Mouse (Mus musculus): ENCODE measurements around the gene Tbc1d23.

The Tbc1d23 gene

DNA sequence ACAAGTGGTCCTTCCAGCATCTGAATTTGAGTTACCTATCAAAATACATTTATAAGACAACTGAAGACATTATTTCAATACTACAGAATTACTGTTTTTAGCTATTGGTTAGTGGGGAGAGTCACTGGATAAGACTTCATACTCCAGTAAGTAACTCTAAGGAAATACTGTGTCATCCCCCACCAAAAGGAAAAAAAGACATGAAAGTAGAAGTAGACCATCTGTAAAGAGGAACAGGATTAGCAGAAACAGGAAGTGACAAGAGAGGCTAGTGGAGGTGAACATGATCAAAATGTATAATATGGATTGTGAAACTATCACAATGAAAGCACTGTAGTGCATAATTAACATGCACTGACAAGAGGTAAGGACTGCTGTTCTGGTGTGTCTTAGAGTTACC lies 15.3 kb downstream of the Tbc1d23 start:
- no peak for DNase-seq (ENCODE audit: low read depth, low spot score)

DNA sequence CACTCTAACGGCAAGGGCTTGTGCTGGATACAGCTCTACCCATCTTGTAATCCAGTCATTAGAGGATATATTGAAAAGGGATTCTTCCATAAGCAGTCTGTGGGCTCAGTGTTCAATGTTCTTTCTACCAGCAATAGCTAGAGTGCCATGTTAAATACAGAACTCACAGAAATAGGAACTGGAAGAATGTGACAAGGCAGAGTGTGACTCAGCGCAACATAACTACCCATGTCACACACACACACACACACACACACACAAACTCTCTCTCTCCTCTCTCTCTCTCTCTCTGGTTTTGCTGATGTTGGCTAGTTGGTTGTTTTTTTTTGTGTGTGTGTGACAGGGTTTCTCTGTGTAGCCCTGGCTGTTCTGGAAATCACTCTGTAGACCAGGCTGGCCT lies 20.3 kb downstream of the Tbc1d23 start:
- DNase-seq (ENCODE audit: low read depth, low spot score): no peak

DNA sequence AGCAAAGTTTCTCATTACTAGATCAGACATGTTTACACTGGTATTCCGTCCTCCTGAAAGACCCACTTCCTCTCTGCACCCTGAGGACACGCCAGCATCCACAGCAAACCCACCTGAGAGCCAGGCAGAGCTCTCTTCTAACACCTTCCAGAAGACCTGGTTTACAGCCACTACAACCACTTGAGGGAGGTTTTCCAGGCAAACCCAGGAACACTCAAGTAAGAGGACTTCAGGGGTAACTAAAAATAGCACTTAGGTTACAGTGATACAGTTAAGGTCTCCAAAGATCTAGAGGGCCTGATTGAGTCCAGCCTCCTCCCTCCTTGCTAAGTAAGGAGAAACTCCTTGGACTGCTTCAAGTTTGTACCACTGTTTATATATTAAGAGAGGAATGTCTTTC lies 23.0 kb downstream of the Tbc1d23 start:
- DNase-seq (ENCODE audit: low read depth, low spot score): no peak

DNA sequence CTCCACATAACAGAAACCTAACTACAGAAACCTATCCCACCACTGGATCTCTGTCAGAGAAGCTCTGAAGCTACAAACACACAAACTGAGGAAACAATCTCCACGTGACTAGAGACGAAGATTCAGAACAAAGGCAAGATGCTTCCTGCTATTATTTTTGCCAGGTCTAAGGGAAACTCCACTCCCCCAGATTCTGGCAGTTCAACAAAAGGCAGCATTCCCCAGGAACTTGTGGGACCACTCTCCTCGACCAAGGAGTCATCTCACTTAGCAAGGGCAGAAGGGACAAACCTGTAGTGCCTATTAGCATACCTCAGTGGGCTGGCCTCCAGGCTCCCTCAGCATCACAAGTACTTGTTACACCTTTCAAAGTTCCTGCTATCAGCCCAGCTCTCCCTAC lies 34.0 kb downstream of the Tbc1d23 start:
- peak; percentile 43 for DNase-seq (ENCODE audit: low read depth, low spot score)

DNA sequence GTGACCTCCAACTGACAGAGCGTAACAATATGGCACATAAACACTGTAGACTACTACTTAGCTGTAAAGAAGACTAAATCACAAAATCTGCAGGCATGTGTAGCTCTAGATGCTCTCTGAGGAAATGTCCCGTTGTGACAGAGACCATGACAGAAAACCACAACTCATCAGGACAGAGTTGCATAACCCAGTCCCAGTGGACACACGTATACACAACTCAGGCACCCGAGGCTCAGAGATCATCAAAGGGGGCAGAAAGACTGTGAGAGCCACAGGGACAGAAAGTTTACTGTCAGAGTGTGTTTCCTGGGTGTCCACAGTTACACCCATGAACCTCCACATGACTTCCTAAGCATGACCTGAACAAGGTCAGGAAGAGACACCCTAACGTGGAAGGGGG lies 34.7 kb downstream of the Tbc1d23 start:
- no peak for DNase-seq (ENCODE audit: low read depth, low spot score)

DNA sequence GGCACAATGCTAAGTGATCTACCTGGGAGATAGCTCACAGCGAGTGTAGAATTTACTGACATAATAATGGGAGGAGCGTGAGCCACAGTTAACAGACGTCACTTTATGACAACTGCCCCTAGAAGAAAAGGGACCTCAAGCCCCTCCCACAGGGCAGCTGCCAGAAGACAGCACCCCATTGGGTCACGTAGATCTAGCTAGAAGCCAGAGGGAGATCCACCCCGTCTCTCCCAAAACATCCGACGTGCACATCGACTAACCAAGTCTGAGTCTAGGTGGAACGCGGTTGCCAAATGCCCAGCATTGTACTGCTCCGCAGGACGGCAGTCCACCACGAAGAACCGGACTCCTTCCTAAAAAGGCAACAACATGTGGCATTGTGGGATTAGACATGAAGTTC lies 40.1 kb downstream of the Tbc1d23 start:
- no peak for DNase-seq (ENCODE audit: low read depth, low spot score)

DNA sequence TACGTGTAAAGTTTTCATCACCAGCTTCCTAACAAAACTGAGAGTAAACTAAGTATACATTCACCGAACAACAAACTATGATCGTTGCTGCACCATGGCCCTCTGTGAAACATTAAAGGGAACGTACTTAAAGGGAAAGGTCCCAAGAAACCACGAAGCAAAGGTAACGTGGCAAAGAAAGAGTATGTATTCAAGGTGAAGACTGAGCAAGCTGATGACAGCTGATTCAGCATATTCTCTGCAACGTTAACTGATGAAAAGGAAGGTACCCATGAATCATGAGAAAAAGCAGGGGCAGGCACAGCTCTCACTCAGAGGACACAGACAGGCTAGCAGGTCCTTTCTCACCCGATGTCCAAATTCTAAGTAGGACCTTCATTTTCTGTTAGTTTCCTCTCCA lies 40.9 kb downstream of the Tbc1d23 start:
- DNase-seq (ENCODE audit: low read depth, low spot score): no peak

DNA sequence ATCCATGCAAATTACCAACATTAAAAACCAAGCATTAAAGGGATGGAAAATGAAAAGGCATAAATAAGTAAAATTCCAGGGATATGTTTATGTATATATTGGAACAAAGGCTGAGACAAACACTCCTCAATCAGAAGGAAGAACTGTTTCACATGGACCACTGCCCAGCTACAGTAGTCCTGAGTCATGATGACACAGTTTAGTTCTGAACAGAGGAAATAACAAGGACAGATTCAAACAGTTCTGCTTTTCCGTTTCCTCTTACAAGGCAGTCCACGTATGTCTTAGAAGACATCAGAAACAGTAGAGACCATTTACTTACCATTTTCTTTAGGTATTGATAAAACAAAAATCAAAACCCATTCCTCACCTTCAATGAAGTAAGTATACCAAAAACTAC lies 41.8 kb downstream of the Tbc1d23 start:
- no peak for DNase-seq (ENCODE audit: low read depth, low spot score)

DNA sequence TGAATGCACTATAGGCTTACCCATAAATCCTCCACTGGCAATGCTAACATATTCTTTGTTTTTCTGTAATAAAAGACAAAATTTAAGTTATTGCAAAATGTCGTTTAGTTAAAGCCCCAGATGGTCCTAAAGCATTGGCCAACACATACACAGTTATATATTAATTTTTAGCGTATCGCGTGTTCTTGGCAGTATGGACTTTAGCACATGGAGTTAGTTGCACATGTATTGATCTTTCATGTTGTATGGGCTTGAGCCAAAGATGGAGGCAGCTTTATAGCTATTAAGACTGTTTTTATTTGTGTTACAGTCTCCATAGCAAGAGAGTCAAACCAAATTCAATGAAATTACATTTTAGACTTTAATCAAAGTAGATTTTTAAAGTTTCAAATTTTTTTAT lies 44.7 kb downstream of the Tbc1d23 start:
- DNase-seq (ENCODE audit: low read depth, low spot score): no peak

DNA sequence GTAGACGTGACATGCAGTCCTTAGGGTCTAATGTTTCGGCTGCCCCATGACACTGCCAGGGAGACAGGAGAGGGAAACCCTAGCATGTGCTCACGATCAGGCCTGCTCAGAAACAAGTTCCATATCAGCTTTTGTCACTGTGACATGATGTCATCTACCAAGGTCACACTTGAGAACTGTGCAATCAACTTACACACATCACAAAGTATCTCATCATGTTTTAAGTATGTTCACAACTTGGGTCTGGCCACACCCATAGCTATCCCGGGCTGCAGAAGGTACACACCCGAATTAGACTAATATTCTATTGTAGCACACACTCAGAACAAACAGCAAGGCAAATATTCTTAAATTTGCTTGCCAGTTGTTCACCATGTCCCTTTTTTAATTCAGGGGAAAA lies 49.3 kb downstream of the Tbc1d23 start:
- no peak for DNase-seq (ENCODE audit: low read depth, low spot score)

DNA sequence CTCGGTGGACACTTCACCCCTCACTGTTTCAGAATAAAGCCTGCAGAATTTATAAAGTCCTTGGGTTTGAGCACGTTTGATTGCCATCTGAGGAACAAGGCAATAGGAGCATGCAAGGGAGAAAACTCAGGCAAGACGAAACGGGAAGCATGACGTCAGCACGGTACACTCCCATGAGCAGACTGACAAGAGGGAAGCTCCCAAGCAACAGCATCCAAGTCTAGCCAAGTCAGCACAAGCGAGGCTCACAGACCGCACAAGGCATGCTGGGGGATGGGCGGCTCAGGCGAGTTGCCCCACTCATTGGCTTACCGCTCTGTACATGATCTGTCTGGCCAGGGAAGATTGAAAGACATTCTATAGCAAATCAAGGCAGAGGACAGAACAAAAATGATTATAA lies 50.1 kb downstream of the Tbc1d23 start:
- DNase-seq (ENCODE audit: low read depth, low spot score): peak; percentile 75

DNA sequence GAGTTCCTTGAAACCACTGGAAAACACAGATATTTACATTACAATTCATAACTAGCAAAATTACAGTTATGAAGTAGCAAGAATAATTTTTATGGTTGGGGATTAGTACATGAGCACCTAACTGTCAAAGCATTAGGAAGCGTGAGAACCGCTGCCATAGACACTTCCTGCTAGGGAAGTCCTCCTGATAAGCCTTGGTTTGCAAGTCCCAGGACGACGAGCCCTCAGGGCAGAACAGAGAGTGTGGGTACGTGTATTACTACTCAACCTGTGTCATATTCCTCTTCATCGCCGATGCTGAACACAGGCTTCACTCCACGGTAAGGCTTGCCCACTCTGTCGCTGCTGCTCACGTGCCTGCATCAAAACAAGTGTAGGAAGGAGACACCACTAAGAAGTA lies 53.6 kb downstream of the Tbc1d23 start:
- DNase-seq (ENCODE audit: low read depth, low spot score): no peak

DNA sequence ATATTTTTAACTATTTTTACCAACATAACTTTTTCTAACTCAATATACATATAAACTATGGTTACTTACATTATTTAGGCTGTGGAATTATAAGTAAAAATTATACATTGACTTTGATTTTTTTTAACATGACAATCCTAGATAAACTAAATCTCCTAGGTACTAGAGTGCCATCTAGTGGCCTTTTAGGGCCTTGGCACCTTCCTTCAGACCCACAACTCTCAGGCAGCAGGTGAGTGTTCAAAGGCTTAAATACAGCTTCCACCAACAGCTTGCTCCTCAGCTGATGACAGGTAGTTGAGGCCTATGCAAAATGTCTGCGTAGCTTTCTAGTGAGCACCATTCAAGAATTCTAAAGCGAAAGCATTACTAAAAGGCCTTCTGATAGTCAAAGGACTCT lies 54.0 kb downstream of the Tbc1d23 start:
- DNase-seq (ENCODE audit: low read depth, low spot score): peak; percentile 72

DNA sequence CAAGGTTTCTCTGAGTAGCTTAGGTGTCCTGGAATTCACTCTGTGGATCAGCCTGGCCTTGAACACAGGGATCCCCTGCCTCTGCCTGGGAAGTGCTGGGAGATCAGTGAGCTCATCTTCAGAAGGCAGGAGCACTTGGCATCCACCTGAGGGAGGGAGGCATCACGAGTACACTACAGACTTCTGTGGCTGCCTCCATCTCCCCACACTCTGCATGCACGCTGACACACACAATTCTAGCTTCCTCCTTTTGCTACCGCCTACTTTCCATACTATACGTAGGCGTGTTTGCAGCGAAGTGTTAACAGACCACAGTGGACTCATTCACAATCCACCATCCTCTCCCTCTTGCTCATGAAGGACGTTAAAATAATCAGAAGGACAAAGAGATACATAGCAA lies 55.0 kb downstream of the Tbc1d23 start:
- DNase-seq (ENCODE audit: low read depth, low spot score): peak; percentile 23

DNA sequence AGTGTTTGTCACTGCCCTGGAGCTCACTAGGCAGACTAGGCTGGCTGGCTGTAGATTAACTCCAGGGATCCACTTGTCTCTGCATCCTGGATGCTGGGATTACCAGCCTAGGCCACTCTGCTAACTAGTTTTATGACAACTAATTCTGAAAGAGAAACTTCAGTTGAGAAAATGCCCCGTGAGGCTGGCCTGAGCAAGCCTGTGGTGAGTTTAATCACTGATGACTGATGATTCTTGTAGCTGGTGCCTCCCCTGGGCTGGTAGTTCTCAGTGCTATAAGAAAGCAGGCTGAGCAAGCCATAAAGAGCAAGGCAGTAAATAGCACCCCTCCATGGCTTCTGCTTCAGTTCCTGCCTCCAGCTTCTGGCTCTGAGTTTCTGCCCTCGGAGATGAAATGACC lies 55.6 kb downstream of the Tbc1d23 start:
- no peak for DNase-seq (ENCODE audit: low read depth, low spot score)

DNA sequence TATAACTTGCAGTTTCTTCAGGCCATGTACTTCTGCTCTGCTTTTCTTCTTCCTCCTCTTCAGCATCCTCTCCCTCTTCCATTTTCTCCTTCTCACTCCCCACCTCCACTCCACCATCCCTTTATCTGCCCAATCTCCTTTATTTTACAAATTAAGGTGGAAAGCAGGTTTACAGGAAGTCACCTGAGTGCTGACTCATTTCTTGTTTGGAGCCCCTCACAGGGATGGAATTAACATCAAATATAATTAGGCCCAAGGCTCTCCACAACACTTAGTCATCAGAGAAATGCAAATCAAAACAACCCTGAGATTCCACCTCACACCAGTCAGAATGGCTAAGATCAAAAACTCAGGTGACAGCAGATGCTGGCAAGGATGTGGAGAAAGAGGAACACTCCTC lies 56.8 kb downstream of the Tbc1d23 start:
- peak; percentile 56 for DNase-seq (ENCODE audit: low read depth, low spot score)

DNA sequence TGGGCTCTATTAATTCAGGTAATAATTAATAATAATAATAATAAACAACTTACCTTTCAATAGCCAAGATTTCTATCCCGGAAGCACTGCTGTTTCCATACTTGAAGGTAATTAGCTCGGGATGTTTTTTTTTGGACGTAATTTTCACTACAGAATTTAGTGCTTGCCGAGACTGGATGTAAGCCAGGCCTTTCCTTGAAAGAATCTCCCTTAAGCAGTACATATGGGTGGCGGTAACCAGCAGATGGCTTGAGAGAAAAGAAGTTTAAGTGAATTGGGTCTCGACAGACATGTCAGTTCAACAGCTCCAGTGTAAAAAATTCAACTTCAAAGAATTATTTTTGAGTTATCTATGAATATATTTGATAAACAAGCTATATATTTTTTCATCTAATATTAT lies 59.7 kb downstream of the Tbc1d23 start:
- DNase-seq (ENCODE audit: low read depth, low spot score): no peak

DNA sequence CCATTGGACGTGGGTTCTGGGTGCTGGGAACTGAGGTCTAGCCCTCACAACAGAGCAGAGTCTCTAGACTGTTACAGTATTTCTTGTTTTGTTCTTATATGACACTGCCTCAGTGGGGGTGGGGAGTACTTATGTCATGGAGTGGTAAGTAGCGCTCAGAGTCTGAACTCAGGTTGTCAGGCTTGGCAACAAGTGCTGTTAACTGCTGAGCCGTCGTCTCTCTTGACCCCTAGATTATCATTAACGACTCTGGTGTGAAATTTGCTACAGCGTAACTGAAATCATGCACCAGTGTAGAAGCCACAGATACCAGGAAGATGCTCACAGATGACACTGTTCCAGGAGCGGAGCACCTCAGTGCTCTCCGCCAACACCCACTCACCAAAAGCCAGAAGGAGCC lies 60.1 kb downstream of the Tbc1d23 start:
- DNase-seq (ENCODE audit: low read depth, low spot score): no peak

DNA sequence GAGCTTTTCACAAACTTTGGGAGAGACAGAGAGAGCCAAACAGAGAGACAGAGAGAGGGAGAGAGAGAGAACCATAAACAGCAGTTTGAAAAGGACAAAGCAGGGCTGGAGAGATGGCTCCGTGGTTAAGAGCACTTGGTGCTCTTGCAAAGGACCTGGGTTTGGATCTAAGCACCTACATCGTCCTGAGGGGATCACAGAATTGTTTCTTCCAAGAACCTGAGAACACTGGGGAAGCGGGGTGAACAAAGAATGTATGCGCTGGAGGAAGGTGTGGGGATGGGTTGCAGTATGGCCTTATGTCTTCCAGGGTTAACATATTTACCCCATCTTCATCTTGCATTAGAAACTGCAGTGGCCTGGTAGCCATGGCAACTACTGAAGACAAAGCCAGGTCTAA lies 63.1 kb downstream of the Tbc1d23 start:
- DNase-seq (ENCODE audit: low read depth, low spot score): peak; percentile 31

DNA sequence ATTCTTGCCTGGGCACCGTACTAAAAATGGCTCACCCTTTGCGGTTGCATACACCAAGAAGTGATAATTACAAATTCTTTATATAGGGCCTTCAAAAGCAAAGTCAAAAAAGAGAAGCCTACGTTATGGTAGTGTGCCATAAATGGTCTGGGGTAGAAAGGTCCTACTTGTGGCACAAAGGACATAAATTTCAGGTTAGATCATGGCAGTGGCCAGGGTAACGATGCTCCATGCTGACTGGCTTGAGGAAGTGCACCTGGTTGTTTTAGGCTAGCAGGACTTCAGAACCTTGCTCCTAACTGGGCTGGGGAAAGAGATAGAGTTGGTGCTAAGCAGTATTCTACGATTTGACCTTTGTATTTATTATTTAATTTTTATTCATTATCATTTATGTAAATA lies 63.8 kb downstream of the Tbc1d23 start:
- no peak for DNase-seq (ENCODE audit: low read depth, low spot score)

DNA sequence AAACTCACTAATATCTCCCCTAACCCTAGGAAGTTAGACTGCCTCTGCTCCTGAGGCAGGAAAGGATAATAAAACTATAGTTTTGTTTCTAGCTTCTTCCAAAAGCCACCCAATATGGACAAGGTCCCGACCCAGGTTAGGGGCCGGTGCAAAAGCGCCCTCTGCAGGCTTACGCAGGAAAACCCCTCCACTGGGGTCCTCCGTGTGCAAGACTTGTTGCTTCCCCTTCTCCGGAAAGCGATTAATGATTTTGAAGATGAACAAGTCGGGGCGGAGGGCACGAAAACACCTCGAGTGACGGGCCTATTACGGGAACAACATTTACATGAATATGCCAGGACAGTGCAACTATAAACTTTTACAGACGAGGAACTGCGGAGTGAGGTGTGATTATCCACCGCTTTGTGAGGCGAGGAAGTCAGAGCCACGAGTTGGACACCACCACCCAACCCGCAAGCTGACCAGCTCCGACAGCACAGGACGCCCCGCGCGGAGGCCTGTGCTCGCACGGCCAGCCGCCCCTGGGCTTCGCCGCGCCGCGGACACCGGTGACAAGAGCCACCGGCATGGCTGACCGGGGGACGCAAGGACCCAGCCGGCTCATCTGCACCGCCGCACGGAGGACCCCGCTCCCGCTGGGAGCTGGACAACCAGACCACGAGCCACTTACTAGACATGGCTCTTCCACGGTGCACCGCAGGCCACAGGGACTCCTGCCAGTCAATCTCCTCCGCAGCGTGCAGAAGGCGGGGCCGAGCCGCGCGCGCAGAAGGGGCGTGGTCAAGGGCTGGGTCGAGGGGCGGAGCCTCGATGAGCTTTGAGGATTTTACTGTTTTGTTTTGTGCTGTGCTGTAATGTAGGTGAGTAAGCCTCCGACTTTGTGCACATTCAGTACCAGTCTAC lies 64.4 kb downstream of the Tbc1d23 start, which contains the start of gene Nit2:
Nit2 (minus strand) TSS at position 731 of the 903 bp plus-strand sequence.
- DNase-seq (ENCODE audit: low read depth, low spot score): peak; percentile 88

DNA sequence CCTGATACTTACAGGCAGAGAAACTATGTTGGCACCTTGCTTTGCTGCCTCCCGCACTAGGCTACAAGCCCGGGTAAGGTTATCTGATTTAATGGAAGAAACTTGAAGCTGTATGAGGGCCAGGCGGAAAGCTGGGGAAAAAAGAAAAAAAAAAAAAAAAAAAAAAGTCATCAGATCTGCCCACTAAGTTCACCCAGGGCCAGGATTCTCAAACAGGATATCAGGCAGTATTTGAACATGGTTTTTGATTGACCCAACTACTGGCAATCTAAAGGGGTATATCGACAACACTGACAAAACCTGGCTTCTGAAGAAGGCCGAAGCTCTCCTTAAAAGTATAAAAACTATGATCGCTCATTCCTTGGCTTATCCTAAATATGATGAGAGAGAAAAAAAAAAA lies 65.2 kb downstream of the Tbc1d23 start:
- DNase-seq (ENCODE audit: low read depth, low spot score): no peak

DNA sequence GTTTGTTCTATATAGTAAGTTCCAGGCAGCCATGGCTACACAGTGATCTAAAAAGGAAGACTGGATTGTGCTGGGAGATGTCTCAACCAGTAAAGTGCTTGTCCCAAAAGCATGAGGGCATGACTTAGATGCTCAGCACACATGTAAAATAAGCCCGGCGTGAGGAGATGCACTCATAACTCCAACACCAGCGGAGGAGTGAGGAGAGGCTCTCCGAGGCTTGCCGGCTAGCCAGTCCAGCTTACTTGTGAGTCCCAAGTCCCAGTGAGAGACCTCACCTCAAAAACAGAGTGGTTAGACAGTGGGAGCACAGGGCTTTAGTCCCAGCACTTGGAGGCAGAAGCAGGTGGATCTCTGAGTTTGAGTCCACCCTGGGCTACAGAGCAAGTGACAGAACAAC lies 66.1 kb downstream of the Tbc1d23 start:
- DNase-seq (ENCODE audit: low read depth, low spot score): no peak

DNA sequence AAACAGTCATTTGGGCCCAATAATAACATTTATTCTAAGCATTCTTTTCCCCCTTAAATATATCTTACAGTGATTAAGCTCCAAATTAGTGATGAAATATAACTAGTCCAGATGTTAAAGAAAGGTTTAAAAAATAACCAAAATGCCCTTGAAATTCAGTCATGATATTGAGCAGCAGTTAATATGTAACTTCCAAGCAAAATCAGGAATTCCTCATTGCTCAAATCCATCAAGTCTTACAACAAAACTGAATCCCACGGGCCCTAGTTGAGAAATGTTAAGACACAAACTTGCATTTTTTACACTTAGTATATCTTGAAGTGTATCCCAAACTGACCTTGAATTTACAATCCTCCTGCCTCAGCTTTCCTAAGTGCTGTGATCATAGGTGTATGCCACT lies 67.6 kb downstream of the Tbc1d23 start:
- DNase-seq (ENCODE audit: low read depth, low spot score): no peak

Data from R1 (cell line).